Mouse (Mus musculus) ES-E14 (cell line): ENCODE results near the gene Slc22a13. TPM values are rescaled to one million over a fixed set of nuclear protein-coding genes. Genes with fewer than 3 reads are reported as not detected.

Experiments
- DNase-seq: peaks from one replicate; pipeline ENCODE4 v3.0.0-alpha.2; 2013; ENCODE audit warnings: low read depth, low spot score
- H3K27ac ChIP-seq: 2 replicates; pipeline ENCODE4 v1.5.1; 2012; ENCODE audit warnings: low read depth, mild to moderate bottlenecking, low read length, moderate library complexity, mixed read lengths; ENCODE audit not compliant: poor library complexity, insufficient read depth, severe bottlenecking
- H3K36me3 ChIP-seq: 2 replicates; pipeline ENCODE4 v1.6.1; 2012; ENCODE audit warnings: mild to moderate bottlenecking, low read length, moderate library complexity, mixed read lengths; ENCODE audit not compliant: control insufficient read depth, poor library complexity, insufficient read depth, severe bottlenecking
- H3K4me1 ChIP-seq, 2 experiments: fragments of 150-350 bp in 1 of 2; sonication (generic) in 1 of 2; 2 replicates each; pipeline ENCODE4 v1.6.1; 2012; ENCODE audit warnings: low read length in 2 of 2, mild to moderate bottlenecking in 1 of 2, mixed read lengths in 1 of 2; ENCODE audit not compliant: control insufficient read depth in 2 of 2, insufficient read depth in 2 of 2, poor library complexity in 1 of 2
- H3K4me3 ChIP-seq, 2 experiments: fragments of 150-350 bp in 1 of 2; sonication (generic) in 1 of 2; 2 replicates each; pipeline ENCODE4 v1.5.1; 2012; ENCODE audit warnings: low read length in 2 of 2, low read depth in 1 of 2, mild to moderate bottlenecking in 1 of 2, mixed read lengths in 1 of 2; ENCODE audit not compliant: insufficient read depth in 1 of 2, poor library complexity in 1 of 2, severe bottlenecking in 1 of 2
- H3K9ac ChIP-seq: 2 replicates; pipeline ENCODE4 v1.6.1; 2012; ENCODE audit warnings: low read depth, mild to moderate bottlenecking, low read length, mixed read lengths; ENCODE audit not compliant: poor library complexity, insufficient read depth, severe bottlenecking
- H3K9me3 ChIP-seq: fragments of 150-350 bp; sonication (generic); 2 replicates; pipeline ENCODE4 v1.6.1; 2012; ENCODE audit warnings: low read depth, mild to moderate bottlenecking, low read length; ENCODE audit not compliant: control insufficient read depth, insufficient read depth
- CHD2 ChIP-seq: IDR thresholded peaks from 2 replicates; pipeline ENCODE4 v1.6.1; 2014; ENCODE audit warnings: mild to moderate bottlenecking, low read depth, low read length, inconsistent platforms
- HCFC1 ChIP-seq: IDR thresholded peaks from 2 replicates; pipeline ENCODE4 v1.6.1; 2012; ENCODE audit warnings: low read length, inconsistent platforms, borderline replicate concordance; ENCODE audit not compliant: insufficient read depth
- MAFK ChIP-seq: IDR thresholded peaks from 2 replicates; pipeline ENCODE4 v1.6.1; 2014; ENCODE audit warnings: mild to moderate bottlenecking, low read depth, low read length, inconsistent platforms; ENCODE audit not compliant: insufficient read depth
- ZC3H11A ChIP-seq: IDR thresholded peaks from 2 replicates; pipeline ENCODE4 v1.6.1; 2012; ENCODE audit warnings: low read depth, mild to moderate bottlenecking, inconsistent platforms, low read length, borderline replicate concordance
- ZNF384 ChIP-seq: IDR thresholded peaks from 2 replicates; pipeline ENCODE4 v1.6.1; 2012; ENCODE audit warnings: low read depth, low read length, inconsistent platforms
- in situ Hi-C, 2 experiments: fragments of 600-800 bp; cut with MboI; formaldehyde crosslinking; loops; one replicate each; pipeline ENCODE4 v1.15.1; 2025; ENCODE audit warnings: low sequenced_read_pairs in 2 of 2, inconsistent platforms in 1 of 2; ENCODE audit not compliant: unreplicated experiment in 2 of 2
- total RNA-seq: library from RNA; depleted of rRNA; stranded (reverse); fragments of 300-350 nt; gene quantifications from 2 replicates; pipeline ENCODE4 v1.2.3, GENCODE M21; 2012; rRNA removed

Gene Slc22a13
- total RNA-seq, result 0.13 TPM in 1 of 2 replicates, not detected in the other

GRCm38 (mm10) chr9:119208998-119209397 lies at the start of gene Slc22a13:
Slc22a13 (minus strand) TSS chr9:119209098.
- H3K4me3 ChIP-seq, result no peak within 1 kb of the TSS
- in situ Hi-C loops, result no loop called here
- no peak for DNase-seq

DNA sequence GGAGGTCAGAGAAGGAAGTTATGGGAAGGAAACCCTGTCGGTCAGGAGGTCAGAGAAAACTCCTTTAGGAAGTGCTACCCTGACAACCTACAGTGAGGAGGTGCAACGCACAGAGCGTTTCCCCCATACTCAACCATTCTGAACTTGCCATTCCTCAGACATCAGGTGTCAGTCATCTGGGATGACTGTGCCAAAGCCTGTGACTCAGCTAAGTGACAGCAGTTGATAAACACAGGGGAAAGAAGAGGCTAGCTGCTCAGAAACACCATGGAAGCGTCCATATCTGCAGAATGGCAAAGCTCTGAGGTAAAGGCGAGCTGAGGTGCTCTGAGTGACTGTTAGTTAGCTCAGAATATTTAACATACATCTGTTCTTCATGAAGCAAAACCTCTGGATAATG lies 49.2 kb upstream of the Slc22a13 start:
- Histone ChIP-seq H3K4me1 (no peaks in the 10 kb centered on the region), H3K36me3 (peaks cover 30% of the 10 kb centered on the region), H3K27ac (no peak overlapping the region), H3K9me3 (no peaks in the 10 kb centered on the region), H3K4me3 (no peak overlapping the region), H3K9ac (no peak overlapping the region)
- in situ Hi-C loops, result no loop called here
- TF ChIP-seq ZNF384 (no peak), ZC3H11A (no peak), MAFK (no peak), CHD2 (no peak), HCFC1 (no peak)
- DNase-seq, result no peak

More at GRCm38 (mm10) chr9:119208998-119209397, at the start of gene Slc22a13:
- Histone ChIP-seq H3K27ac (no peak within 1 kb of the TSS), H3K9me3 (no peaks in the 10 kb centered on the region), H3K36me3 (no peaks in the 10 kb centered on the region), H3K9ac (no peak within 1 kb of the TSS), H3K4me1 (no peaks in the 10 kb centered on the region)
- TF ChIP-seq MAFK (no peak), HCFC1 (no peak), CHD2 (no peak), ZNF384 (no peak), ZC3H11A (no peak)

GRCm38 (mm10) chr9:119256161-119256560 lies 47.3 kb upstream of the Slc22a13 start:
- TF ChIP-seq HCFC1 (no peak), CHD2 (no peak), ZC3H11A (no peak), ZNF384 (no peak), MAFK (no peak)

GRCm38 (mm10) chr9:119255096-119255495 lies 46.2 kb upstream of the Slc22a13 start:
- H3K4me1 ChIP-seq, result no peaks in the 10 kb centered on the region

More at GRCm38 (mm10) chr9:119256161-119256560, 47.3 kb upstream of the Slc22a13 start:
- DNase-seq, result no peak
- peaks cover 26% of the 10 kb centered on the region for H3K36me3 ChIP-seq
- H3K4me1 ChIP-seq, result no peaks in the 10 kb centered on the region
- no peaks in the 10 kb centered on the region for H3K9me3 ChIP-seq
- no peak overlapping the region for H3K27ac ChIP-seq
- H3K9ac ChIP-seq, result no peak overlapping the region
- no peak overlapping the region for H3K4me3 ChIP-seq
- in situ Hi-C loops, result no loop called here

DNA sequence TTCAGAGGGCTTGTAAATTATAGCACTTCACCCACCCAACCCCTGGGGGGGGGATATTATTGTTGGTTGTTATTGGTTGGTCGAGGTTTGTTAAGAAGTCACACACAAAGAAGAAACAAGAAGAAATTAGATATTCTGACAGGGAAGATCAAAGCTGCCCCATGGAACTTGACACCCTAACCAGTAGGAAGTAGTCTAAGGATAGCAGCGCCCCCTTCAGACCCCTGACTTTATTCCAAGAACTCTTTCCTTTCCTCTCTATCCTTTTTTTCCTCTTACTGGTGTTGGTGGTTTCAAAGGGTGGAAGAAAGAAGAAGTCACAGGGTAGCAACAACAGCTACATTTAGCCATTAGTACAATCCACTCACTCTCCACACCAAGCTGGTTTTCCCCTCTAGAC lies 45.3 kb upstream of the Slc22a13 start:
- Histone ChIP-seq H3K9ac (no peak overlapping the region), H3K27ac (no peak overlapping the region), H3K36me3 (peaks cover 35% of the 10 kb centered on the region), H3K9me3 (no peaks in the 10 kb centered on the region), H3K4me3 (no peak overlapping the region), H3K4me1 (no peaks in the 10 kb centered on the region)
- no peak for TF ChIP-seq ZNF384
- no peak for TF ChIP-seq CHD2
- no peak for TF ChIP-seq ZC3H11A
- TF ChIP-seq MAFK, result no peak
- TF ChIP-seq HCFC1, result no peak
- no peak for DNase-seq
- in situ Hi-C loops, result no loop called here

More at GRCm38 (mm10) chr9:119255096-119255495, 46.2 kb upstream of the Slc22a13 start:
- Histone ChIP-seq H3K9me3 (no peaks in the 10 kb centered on the region), H3K9ac (no peak overlapping the region), H3K27ac (no peak overlapping the region), H3K4me3 (no peak overlapping the region), H3K36me3 (peaks cover 29% of the 10 kb centered on the region)
- DNase-seq, result no peak
- TF ChIP-seq MAFK, result no peak
- no peak for TF ChIP-seq CHD2
- no peak for TF ChIP-seq ZNF384
- TF ChIP-seq ZC3H11A, result no peak
- TF ChIP-seq HCFC1, result no peak
- in situ Hi-C loops, result no loop called here
